Mouse (Mus musculus): Measurements from ENCODE around the gene Teddm1b. TPM values are rescaled to one million over a fixed set of nuclear protein-coding genes. Genes with fewer than 3 reads are reported as not detected.
"Not testable (repeated sequence)": the region's sequence is repeated elsewhere in the genome, so short reads cannot be mapped to it uniquely, and the experiment has no call there.

The Teddm1b gene
- polyA plus RNA-seq, 1 experiment from 2014 or later: 0.14 TPM

DNA sequence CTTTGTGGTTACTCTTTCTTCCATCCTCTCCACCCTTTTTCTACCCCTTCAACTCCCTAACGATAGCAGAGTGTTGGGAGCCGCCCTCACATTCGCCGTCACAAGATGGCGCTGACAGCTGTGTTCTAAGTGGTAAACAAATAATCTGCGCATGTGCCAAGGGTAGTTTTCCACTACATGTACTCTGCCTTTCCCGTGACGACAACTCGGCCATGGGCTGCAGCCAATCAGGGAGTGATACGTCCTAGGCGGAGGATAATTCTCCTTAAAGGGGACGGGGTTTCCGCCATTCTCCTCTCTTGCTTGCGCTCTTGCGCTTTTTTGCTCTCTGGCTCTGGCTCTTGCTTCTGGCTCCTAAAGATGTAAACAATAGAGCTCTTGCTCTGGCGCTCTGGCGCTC lies 6.2 kb downstream of the Teddm1b start:
- not testable (repeated sequence) for H3K27ac ChIP-seq (ENCODE audit: low read length); ATAC-seq (ENCODE audit: insufficient read depth, low FRiP score); H3K36me3 ChIP-seq (ENCODE audit: control insufficient read depth, insufficient read depth, low read length); H3K4me3 ChIP-seq (replicated peaks; ENCODE audit: low read length); H3K9me3 ChIP-seq (replicated peaks; ENCODE audit: control insufficient read depth, low read length); H3K4me1 ChIP-seq (ENCODE audit: control insufficient read depth, insufficient read depth, low read length); H3K9ac ChIP-seq (ENCODE audit: low read length); H3K4me2 ChIP-seq (ENCODE audit: low read depth, low read length); H3K27me3 ChIP-seq (ENCODE audit: control insufficient read depth, insufficient read depth, low read length)
- WGBS: 95% methylated on average over 17 of the region's 17 CpGs

DNA sequence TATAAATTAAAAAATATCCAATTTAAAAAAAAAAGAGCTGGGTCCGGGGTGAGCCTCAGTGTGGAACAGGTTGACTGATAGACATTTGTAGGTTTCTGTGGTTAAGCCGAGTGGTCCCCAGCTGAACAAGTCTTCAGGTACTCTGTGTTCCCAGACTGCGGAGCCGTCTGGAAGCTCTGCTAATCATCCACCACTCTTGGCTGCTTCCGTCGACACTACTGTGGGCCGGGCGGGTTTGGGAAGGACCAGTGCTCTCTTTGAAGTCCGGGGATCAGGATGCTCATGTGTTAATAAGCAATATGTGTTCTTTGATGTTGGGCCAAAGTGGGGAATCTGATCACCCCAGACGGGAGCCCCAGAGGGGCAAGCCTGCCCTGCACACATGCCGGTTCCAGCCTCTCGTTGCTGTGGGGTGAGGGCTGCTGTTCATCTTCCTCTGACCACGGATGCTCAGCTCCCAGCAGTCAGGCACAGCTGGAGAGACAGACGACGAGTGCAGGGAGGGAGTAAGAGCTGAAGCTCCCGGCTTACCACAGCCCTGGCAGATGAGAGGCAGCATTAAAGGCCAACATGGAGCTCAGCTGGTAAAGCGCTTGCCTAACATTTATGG lies 12.0 kb downstream of the Teddm1b start:
- Histone ChIP-seq H3K27me3 (ENCODE audit: control insufficient read depth, insufficient read depth, low read length) (no peaks in the 10 kb centered on the region), H3K4me1 (ENCODE audit: control insufficient read depth, insufficient read depth, low read length) (no peaks in the 10 kb centered on the region), H3K4me2 (ENCODE audit: low read depth, low read length) (no peak overlapping the region), H3K27ac (ENCODE audit: low read length) (no peak overlapping the region), H3K9ac (ENCODE audit: low read length) (no peak overlapping the region), H3K36me3 (ENCODE audit: control insufficient read depth, insufficient read depth, low read length) (no peaks in the 10 kb centered on the region), H3K9me3 (replicated peaks; ENCODE audit: control insufficient read depth, low read length) (no peaks in the 10 kb centered on the region), H3K4me3 (replicated peaks; ENCODE audit: low read length) (no peak overlapping the region)
- no peak for ATAC-seq (ENCODE audit: insufficient read depth, low FRiP score)
- 36% methylated on average over 17 of the region's 17 CpGs for WGBS

- no peak overlapping the region for H3K4me3 ChIP-seq (replicated peaks; ENCODE audit: low read length)
- no peaks in the 10 kb centered on the region for H3K36me3 ChIP-seq (ENCODE audit: control insufficient read depth, insufficient read depth, low read length)
- ATAC-seq (ENCODE audit: insufficient read depth, low FRiP score): no peak
- H3K4me2 ChIP-seq (ENCODE audit: low read depth, low read length): no peak overlapping the region
- no peaks in the 10 kb centered on the region for H3K9me3 ChIP-seq (replicated peaks; ENCODE audit: control insufficient read depth, low read length)
- H3K27ac ChIP-seq (ENCODE audit: low read length): no peak overlapping the region
- no peak overlapping the region for H3K9ac ChIP-seq (ENCODE audit: low read length)
- 0 out of 2 replicates have a peak, but pooled peaks cover under 1% of the 10 kb centered on the region for H3K4me1 ChIP-seq (ENCODE audit: control insufficient read depth, insufficient read depth, low read length)
- WGBS: 95% methylated on average over 10 of the region's 10 CpGs
- no peaks in the 10 kb centered on the region for H3K27me3 ChIP-seq (ENCODE audit: control insufficient read depth, insufficient read depth, low read length)
Measured at GRCm38 (mm10) chr1:153890121-153890520, 16.0 kb downstream of the Teddm1b start.

DNA sequence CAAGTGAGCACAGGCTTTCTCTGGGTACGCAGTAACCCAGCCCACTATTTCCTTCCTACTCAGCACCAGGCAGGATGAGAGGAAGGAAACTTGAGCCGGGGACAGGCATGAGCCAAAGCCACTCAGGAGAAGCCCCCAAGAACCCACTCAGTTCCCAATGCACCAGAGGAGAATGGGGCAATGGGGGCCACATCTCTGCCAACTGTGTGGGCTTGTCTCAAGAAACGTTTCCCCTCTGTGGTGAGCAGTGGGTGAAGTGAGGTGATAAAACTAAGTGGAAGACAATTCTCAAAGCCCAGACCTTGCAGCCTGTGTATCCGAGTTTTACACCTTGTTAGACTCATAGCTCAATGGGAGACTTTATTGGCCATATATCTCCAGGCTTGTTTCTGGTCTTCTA lies 17.3 kb downstream of the Teddm1b start, which contains the start of gene Teddm1a:
Gene Teddm1a, plus strand, starts transcription at position 301 of the 400 bp plus-strand sequence.
- H3K4me3 ChIP-seq (replicated peaks; ENCODE audit: low read length): no peak within 1 kb of the TSS
- no peaks in the 10 kb centered on the region for H3K27me3 ChIP-seq (ENCODE audit: control insufficient read depth, insufficient read depth, low read length)
- 0 out of 2 replicates have a peak, but pooled peaks cover 2% of the 10 kb centered on the region for H3K4me1 ChIP-seq (ENCODE audit: control insufficient read depth, insufficient read depth, low read length)
- H3K27ac ChIP-seq (ENCODE audit: low read length): no peak within 1 kb of the TSS
- WGBS: 55% methylated on average over 4 of the region's 4 CpGs
- no peaks in the 10 kb centered on the region for H3K36me3 ChIP-seq (ENCODE audit: control insufficient read depth, insufficient read depth, low read length)
- H3K4me2 ChIP-seq (ENCODE audit: low read depth, low read length): no peak within 1 kb of the TSS
- no peak for ATAC-seq (ENCODE audit: insufficient read depth, low FRiP score)
- no peak within 1 kb of the TSS for H3K9ac ChIP-seq (ENCODE audit: low read length)
- no peaks in the 10 kb centered on the region for H3K9me3 ChIP-seq (replicated peaks; ENCODE audit: control insufficient read depth, low read length)

GRCm38 (mm10) chr1:153893746-153894145 lies 19.6 kb downstream of the Teddm1b start:
- no peak for ATAC-seq (ENCODE audit: insufficient read depth, low FRiP score)
- 0 out of 2 replicates have a peak, but pooled peaks cover 3% of the 10 kb centered on the region for H3K4me1 ChIP-seq (ENCODE audit: control insufficient read depth, insufficient read depth, low read length)
- 63% methylated on average over 2 of the region's 2 CpGs for WGBS
- no peak overlapping the region for H3K9ac ChIP-seq (ENCODE audit: low read length)
- no peaks in the 10 kb centered on the region for H3K27me3 ChIP-seq (ENCODE audit: control insufficient read depth, insufficient read depth, low read length)
- H3K4me2 ChIP-seq (ENCODE audit: low read depth, low read length): no peak overlapping the region
- no peak overlapping the region for H3K27ac ChIP-seq (ENCODE audit: low read length)
- H3K9me3 ChIP-seq (replicated peaks; ENCODE audit: control insufficient read depth, low read length): no peaks in the 10 kb centered on the region
- no peak overlapping the region for H3K4me3 ChIP-seq (replicated peaks; ENCODE audit: low read length)
- H3K36me3 ChIP-seq (ENCODE audit: control insufficient read depth, insufficient read depth, low read length): no peaks in the 10 kb centered on the region

DNA sequence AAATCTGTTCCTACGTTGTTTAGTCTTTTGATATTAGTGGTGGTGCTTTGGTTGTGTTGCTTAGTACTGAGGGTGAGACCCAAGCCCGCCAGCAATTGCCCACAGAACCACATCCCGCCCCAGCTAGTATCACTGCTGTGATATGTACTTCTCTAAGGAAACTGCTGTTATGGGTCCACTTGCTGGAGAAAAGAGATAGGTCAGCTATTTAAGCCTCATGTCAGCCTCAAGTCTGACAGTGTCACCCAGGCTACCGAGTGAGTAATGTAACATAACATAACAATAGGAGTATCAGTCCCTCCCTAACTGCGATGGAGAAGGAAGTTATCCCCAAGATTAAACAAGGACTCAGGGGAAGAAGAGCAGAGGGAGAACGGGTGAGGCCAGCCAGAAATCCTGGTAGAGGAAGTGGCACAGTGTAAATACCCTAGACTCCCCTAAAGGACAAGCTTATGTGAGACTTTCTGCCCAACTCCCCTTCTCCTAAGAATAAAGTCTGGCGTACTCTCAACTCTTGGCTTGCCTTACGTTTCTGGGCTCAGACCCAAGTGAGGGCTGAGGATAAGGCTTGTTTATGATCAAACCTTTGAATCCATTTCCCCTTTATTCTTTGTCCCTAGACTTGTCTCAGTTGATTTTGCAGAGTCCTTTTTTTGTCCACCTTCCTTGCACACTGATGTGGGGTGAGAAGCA lies 20.2 kb downstream of the Teddm1b start:
- no peaks in the 10 kb centered on the region for H3K36me3 ChIP-seq (ENCODE audit: control insufficient read depth, insufficient read depth, low read length)
- no peak for ATAC-seq (ENCODE audit: insufficient read depth, low FRiP score)

DNA sequence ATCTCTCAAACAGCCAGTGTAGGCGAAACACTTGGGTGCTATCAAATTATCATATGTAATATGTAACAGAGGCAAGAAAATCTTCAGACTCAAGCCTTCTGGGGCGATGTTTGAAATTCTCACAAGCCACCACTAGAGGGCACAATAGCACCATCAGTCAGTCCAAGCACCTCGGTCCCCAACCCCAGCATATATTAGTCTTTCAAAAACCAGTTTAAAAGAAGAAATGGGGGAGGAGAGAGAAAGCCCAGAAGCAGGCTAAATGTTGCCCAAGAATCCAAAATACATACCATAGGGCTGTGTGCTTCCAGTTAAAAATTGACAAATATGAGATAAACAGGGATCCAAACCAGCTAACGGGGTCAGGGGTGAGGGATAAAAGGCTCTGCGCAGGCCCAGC lies 20.8 kb downstream of the Teddm1b start:
- no peak overlapping the region for H3K27ac ChIP-seq (ENCODE audit: low read length)
- ATAC-seq (ENCODE audit: insufficient read depth, low FRiP score): no peak
- no peaks in the 10 kb centered on the region for H3K27me3 ChIP-seq (ENCODE audit: control insufficient read depth, insufficient read depth, low read length)
- H3K4me2 ChIP-seq (ENCODE audit: low read depth, low read length): no peak overlapping the region
- WGBS: 31% methylated on average over 5 of the region's 5 CpGs
- H3K36me3 ChIP-seq (ENCODE audit: control insufficient read depth, insufficient read depth, low read length): no peaks in the 10 kb centered on the region
- H3K4me1 ChIP-seq (ENCODE audit: control insufficient read depth, insufficient read depth, low read length): 0 out of 2 replicates have a peak, but pooled peaks cover 6% of the 10 kb centered on the region
- no peaks in the 10 kb centered on the region for H3K9me3 ChIP-seq (replicated peaks; ENCODE audit: control insufficient read depth, low read length)
- no peak overlapping the region for H3K4me3 ChIP-seq (replicated peaks; ENCODE audit: low read length)
- H3K9ac ChIP-seq (ENCODE audit: low read length): no peak overlapping the region

More for the DNA sequence above, 20.2 kb downstream of the Teddm1b start:
- Histone ChIP-seq H3K27ac (ENCODE audit: low read length) (no peak overlapping the region; the same call in 1 of the 2 replicates), H3K4me2 (ENCODE audit: low read depth, low read length) (no peak overlapping the region), H3K4me3 (replicated peaks; ENCODE audit: low read length) (no peak overlapping the region), H3K9me3 (replicated peaks; ENCODE audit: control insufficient read depth, low read length) (no peaks in the 10 kb centered on the region), H3K4me1 (ENCODE audit: control insufficient read depth, insufficient read depth, low read length) (0 out of 2 replicates have a peak, but pooled peaks cover 6% of the 10 kb centered on the region), H3K9ac (ENCODE audit: low read length) (no peak overlapping the region), H3K27me3 (ENCODE audit: control insufficient read depth, insufficient read depth, low read length) (no peaks in the 10 kb centered on the region)
- 43% methylated on average over 8 of the region's 8 CpGs for WGBS

DNA sequence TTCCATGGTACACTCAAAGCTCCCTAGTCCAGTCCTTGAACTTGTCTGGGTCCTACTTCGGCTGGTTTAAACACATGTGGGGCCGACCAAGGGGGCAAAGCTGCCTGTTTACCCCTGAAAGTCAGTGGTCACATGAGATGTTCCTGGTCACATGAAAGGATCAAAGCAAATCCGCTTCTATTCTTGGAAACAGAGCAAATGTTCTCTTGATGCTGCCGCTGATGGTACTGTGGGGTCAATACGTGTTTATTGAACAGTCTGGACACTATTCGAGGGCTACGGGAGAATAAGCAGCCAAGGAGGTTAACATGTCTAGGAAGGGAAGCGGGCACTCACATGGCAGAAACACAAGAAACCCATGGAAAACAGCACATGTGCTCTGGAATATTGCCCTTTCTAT lies 23.1 kb downstream of the Teddm1b start:
- H3K27me3 ChIP-seq (ENCODE audit: control insufficient read depth, insufficient read depth, low read length): no peaks in the 10 kb centered on the region
- WGBS: 78% methylated on average over 8 of the region's 8 CpGs
- H3K9me3 ChIP-seq (replicated peaks; ENCODE audit: control insufficient read depth, low read length): no peaks in the 10 kb centered on the region
- no peaks in the 10 kb centered on the region for H3K36me3 ChIP-seq (ENCODE audit: control insufficient read depth, insufficient read depth, low read length)
- no peak overlapping the region for H3K4me2 ChIP-seq (ENCODE audit: low read depth, low read length)
- no peak overlapping the region for H3K9ac ChIP-seq (ENCODE audit: low read length)
- ATAC-seq (ENCODE audit: insufficient read depth, low FRiP score): no peak
- H3K4me1 ChIP-seq (ENCODE audit: control insufficient read depth, insufficient read depth, low read length): peaks cover 16% of the 10 kb centered on the region
- H3K4me3 ChIP-seq (replicated peaks; ENCODE audit: low read length): no peak overlapping the region
- no peak overlapping the region for H3K27ac ChIP-seq (ENCODE audit: low read length)

GRCm38 (mm10) chr1:153898989-153899730 lies 25.0 kb downstream of the Teddm1b start:
- Histone ChIP-seq H3K27ac (ENCODE audit: low read length) (peak overlapping the region; percentile 98), H3K27me3 (ENCODE audit: control insufficient read depth, insufficient read depth, low read length) (no peaks in the 10 kb centered on the region), H3K9me3 (replicated peaks; ENCODE audit: control insufficient read depth, low read length) (no peaks in the 10 kb centered on the region), H3K4me1 (ENCODE audit: control insufficient read depth, insufficient read depth, low read length) (peaks cover 27% of the 10 kb centered on the region), H3K4me2 (ENCODE audit: low read depth, low read length) (peak overlapping the region; percentile 90), H3K36me3 (ENCODE audit: control insufficient read depth, insufficient read depth, low read length) (peaks cover 14% of the 10 kb centered on the region), H3K9ac (ENCODE audit: low read length) (peak overlapping the region; percentile 82), H3K4me3 (replicated peaks; ENCODE audit: low read length) (peak overlapping the region; percentile 71)
- ATAC-seq (ENCODE audit: insufficient read depth, low FRiP score): peak; percentile 26; the same call in 1 of the 2 replicates
- 16% methylated on average over 22 of the region's 22 CpGs for WGBS
